Mouse (Mus musculus): Measurements from ENCODE around the gene Art4.
A peak's percentile ranks its signal among the peaks of the same experiment; 100 is the strongest.

The Art4 gene

GRCm38 (mm10) chr6:136866150-136866549, 8.6 kb upstream of the Art4 start:
- no peak for DNase-seq

GRCm38 (mm10) chr6:136865360-136865759, 7.8 kb upstream of the Art4 start:
- DNase-seq, result no peak

- peak; percentile 44 to 76 for DNase-seq
These were observed 3.5 kb upstream of the Art4 start for GRCm38 (mm10) chr6:136861020-136861419.

- no peak for DNase-seq
These were observed 887 bp upstream of the Art4 start for GRCm38 (mm10) chr6:136858420-136858819.

GRCm38 (mm10) chr6:136857873-136858260, 334 bp upstream of the Art4 start:
- no peak for DNase-seq

- DNase-seq, result no peak
These were observed 1.4 kb downstream of the Art4 start for GRCm38 (mm10) chr6:136856071-136856636.

- no peak for DNase-seq
These were observed 2.4 kb downstream of the Art4 start for GRCm38 (mm10) chr6:136855183-136855582.

GRCm38 (mm10) chr6:136854361-136854781, 3.2 kb downstream of the Art4 start:
- no peak for DNase-seq

GRCm38 (mm10) chr6:136852762-136853161, 4.8 kb downstream of the Art4 start:
- no peak for DNase-seq

GRCm38 (mm10) chr6:136852348-136852747, 5.2 kb downstream of the Art4 start:
- DNase-seq, result no peak

- no peak for DNase-seq
These were observed 7.3 kb downstream of the Art4 start for GRCm38 (mm10) chr6:136850267-136850666.

- no peak for DNase-seq
These were observed 8.6 kb downstream of the Art4 start for GRCm38 (mm10) chr6:136848971-136849370.

GRCm38 (mm10) chr6:136848399-136848798, 9.1 kb downstream of the Art4 start:
- no peak for DNase-seq

- DNase-seq, result peak; percentile 57 to 59
These were observed 9.7 kb downstream of the Art4 start for GRCm38 (mm10) chr6:136847790-136848189.

GRCm38 (mm10) chr6:136847267-136847666, 10.3 kb downstream of the Art4 start:
- no peak for DNase-seq

- DNase-seq, result no peak
These were observed 11.6 kb downstream of the Art4 start for GRCm38 (mm10) chr6:136845706-136846480.

GRCm38 (mm10) chr6:136844903-136845302, 12.6 kb downstream of the Art4 start:
- no peak for DNase-seq

- DNase-seq, result no peak
These were observed 20.2 kb downstream of the Art4 start for GRCm38 (mm10) chr6:136837323-136837722.

GRCm38 (mm10) chr6:136835352-136835751, 22.2 kb downstream of the Art4 start, which contains the start of gene Smco3:
Smco3 (minus strand) TSS chr6:136835452.
- peak in 1 of 2 experiments; percentile 22 for DNase-seq

- DNase-seq, result no peak
These were observed 25.8 kb downstream of the Art4 start for GRCm38 (mm10) chr6:136831712-136832111.

GRCm38 (mm10) chr6:136828681-136829080, 28.9 kb downstream of the Art4 start:
- peak in 1 of 2 experiments; percentile 33 for DNase-seq

GRCm38 (mm10) chr6:136827881-136828561, 29.5 kb downstream of the Art4 start, which contains the start of gene Wbp11:
Wbp11 (minus strand) TSS chr6:136828233.
- peak; percentile 98 for DNase-seq

- no peak for DNase-seq
These were observed 30.0 kb downstream of the Art4 start, which contains the start of gene BC049715 for GRCm38 (mm10) chr6:136827516-136827880. BC049715 (plus strand) TSS chr6:136827626.

- DNase-seq, result peak in 1 of 2 experiments; percentile 27
These were observed 30.4 kb downstream of the Art4 start for GRCm38 (mm10) chr6:136827116-136827515.

Measured in cerebellum, postnatal 10 days (tissue).